Mouse (Mus musculus): Measurements from ENCODE around the gene Cnksr1.
"Not testable (repeated sequence)": the region's sequence is repeated elsewhere in the genome, so short reads cannot be mapped to it uniquely, and the experiment has no call there.

Cnksr1 gene

DNA sequence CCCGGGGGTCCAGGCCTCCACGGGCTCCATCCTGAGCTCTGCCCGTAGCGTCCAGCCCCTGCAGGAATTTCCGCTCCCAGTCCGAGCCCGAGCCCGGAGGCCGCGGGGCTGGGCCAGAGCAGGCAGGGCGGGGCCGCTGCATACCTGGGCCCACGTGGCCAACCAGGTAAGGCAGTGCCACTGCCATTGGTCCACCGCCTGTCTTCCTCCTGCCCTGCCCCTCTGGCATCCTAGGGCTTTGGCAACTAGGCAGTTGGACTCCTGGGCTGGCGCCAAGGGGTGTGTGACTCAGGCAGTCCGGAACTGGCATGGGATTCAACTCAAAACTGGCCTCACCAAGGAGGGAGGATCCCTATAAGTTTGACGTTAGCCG lies at the start of gene Cnksr1:
Gene Cnksr1, minus strand, starts transcription at position 121 of the 373 bp plus-strand sequence.
- peak; percentile 97 for DNase-seq

GRCm38 (mm10) chr4:134287575-134288025 lies 49.4 kb upstream of the Cnksr1 start, which contains the start of gene Pdik1l:
TSS of gene Pdik1l (minus strand) at chr4:134287895.
- DNase-seq, result peak; percentile 98

DNA sequence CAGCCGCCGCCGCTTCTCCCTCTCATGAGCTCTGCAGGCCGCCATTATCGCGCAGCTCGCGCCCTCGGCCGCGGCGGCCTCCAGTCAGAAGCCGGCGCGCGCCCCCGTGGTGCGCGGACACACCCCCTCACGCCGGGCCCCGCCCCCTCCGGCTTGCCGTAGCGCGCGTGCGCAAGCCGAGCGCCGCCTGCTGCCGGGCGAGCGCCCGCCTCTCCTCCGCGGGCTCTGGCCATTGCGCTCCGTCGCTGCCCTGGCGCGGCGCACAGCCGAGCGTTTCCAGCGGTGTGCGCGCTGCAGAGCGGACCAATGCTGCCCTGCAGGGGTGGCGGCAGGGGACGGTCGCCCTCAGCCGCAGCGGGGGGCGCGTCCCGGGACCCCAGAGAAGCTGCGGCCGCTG lies 49.0 kb upstream of the Cnksr1 start:
- DNase-seq, result peak; percentile 99

- DNase-seq, result no peak
These were observed 48.3 kb upstream of the Cnksr1 start for GRCm38 (mm10) chr4:134286226-134287167.

DNA sequence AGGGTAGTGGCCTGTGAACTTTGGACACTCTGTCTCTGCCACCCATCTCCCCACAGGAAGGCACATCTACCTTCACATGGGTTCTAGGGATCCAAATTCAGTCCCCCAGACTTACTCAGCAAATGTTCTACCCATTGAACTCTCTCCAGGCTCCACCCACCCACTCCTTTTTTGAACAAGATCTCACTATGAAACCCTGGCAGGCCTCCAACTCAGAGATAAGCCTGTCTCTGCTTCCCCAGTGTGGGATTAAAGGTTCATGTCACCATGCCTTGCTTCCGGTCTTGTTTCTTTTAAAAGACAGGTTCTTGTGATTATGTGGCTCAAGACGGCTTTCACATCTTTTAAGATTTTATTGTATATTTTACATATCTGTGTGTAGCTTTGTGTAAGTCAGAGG lies 46.7 kb upstream of the Cnksr1 start:
- peak; percentile 86 for DNase-seq

DNA sequence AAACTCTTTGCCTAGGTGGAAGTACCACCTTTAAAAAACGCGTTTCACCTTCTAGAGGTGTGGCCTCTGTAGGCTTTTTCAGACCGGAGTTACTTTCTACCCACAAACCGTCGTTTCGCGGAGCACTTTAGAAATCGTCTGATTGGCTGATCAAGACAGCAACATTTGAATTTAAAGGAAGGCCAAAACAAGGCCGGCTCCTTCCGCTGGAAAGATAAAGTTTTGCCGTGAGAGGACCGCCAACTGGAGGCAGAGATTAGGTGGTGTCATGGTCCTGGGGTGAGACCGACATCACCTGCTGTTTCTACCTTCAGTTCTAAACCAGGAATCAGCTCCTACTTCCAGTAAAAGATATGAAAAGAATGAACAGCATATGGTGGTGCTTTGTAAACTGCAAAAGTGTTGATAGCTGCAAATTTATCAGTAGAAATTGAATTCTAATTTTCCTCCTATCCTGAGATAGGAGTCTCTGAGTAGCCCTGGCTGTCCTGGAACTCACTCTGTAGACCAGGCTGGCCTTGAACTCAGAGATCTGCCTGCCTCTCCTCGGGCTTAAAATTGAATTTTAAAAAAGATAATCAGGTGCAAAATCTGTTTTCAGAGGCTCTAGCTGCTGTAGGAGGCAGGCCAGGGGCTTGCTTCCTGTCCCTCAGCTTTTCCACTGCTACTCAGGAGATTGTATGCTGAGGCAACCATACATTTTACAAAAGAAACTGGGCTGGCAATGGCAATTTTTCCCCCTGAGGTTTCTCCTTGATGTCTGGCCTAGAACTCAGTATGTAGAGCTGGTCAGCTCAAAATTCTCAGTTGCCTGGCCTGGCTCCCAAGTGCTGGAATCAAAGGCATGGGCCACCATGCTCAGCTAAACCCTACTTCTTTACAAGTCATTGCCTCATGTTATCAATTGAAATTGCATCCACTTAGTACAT lies 35.5 kb upstream of the Cnksr1 start:
- peak; percentile 87 for DNase-seq

DNA sequence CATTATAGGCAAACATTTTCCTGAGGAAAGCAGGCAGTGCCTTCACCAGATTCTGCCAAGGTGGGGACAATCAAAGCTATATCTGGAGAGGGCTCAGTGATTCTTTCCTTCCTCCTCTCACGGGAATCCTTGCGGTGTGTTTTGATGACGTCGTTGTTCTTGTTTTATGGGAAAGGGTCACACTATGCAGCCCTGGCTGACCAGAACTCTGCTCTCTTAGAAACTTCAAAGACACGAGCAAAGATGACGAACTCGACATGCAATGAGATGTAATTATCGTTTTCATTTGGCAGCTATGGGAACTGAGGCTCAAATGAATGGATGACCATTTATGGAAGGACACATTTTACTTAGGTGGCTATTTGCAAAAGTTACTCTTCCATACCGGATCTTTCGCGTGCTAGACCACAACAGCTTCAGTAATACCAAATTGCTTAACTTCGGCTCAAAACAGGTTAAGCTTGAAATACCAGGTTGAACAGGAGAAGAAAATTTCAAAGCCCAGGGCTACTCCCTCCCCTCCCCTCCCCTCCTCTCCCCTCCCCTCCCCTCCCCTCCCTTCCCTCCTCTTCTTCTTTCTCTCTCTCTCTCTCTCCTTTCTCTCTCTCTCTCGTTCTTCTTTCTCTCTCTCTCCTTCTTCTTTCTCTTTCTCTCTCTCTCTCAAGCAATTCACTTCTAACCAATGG lies 34.7 kb upstream of the Cnksr1 start:
- DNase-seq, result peak; percentile 59

- DNase-seq, result peak; percentile 75
These were observed 33.8 kb upstream of the Cnksr1 start for GRCm38 (mm10) chr4:134271979-134272378.

DNA sequence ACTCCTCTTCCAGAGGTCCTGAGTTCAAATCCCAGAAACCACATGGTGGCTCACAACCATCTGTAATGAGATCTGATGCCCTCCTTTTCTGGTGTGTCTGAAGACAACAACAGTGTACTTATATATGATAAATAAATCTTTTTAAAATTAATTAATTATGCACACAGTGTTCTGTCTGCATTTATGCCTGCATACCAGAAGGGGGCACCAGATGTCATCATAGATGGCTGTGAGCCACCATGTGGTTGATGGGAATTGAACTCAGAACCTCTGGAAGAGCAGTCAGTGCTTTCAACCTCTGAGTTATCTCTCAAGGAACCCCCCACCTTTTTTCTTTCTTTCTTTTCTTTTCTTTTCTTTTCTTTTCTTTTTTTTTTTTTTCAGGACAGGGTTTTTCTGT lies 31.4 kb upstream of the Cnksr1 start:
- not testable (repeated sequence) for DNase-seq

DNA sequence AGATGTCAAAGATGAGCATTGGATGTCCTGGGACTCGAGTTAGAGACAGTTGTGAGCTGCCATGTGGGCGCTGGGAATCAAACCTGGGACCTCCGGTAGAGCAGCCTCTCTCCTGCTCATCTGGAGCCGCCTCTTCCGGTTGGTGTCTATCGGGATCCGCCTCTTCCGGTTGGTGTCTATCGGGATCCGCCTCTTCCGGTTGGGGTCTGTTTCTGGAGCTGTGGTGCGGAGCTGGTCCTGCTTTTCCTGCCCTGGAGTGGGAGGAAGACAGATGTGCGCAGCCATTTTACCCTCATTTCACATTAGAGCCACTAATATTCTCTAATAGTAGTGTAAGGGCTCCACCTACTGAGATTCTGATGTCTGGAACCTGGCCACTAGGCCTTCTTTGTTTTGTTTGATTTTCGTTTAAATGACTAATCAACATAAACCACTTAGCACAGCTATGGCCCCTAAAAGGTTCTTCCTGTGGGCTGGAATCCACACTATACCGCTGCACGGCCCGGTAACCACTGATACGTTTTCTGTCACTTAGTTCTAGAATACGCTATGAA lies 30.0 kb upstream of the Cnksr1 start:
- peak; percentile 92 for DNase-seq

- DNase-seq, result peak; percentile 85
These were observed 27.8 kb upstream of the Cnksr1 start for GRCm38 (mm10) chr4:134265860-134266585.

GRCm38 (mm10) chr4:134263191-134263590 lies 25.0 kb upstream of the Cnksr1 start:
- DNase-seq, result peak; percentile 93

- no peak for DNase-seq
These were observed 20.2 kb upstream of the Cnksr1 start for GRCm38 (mm10) chr4:134258354-134258753.

DNA sequence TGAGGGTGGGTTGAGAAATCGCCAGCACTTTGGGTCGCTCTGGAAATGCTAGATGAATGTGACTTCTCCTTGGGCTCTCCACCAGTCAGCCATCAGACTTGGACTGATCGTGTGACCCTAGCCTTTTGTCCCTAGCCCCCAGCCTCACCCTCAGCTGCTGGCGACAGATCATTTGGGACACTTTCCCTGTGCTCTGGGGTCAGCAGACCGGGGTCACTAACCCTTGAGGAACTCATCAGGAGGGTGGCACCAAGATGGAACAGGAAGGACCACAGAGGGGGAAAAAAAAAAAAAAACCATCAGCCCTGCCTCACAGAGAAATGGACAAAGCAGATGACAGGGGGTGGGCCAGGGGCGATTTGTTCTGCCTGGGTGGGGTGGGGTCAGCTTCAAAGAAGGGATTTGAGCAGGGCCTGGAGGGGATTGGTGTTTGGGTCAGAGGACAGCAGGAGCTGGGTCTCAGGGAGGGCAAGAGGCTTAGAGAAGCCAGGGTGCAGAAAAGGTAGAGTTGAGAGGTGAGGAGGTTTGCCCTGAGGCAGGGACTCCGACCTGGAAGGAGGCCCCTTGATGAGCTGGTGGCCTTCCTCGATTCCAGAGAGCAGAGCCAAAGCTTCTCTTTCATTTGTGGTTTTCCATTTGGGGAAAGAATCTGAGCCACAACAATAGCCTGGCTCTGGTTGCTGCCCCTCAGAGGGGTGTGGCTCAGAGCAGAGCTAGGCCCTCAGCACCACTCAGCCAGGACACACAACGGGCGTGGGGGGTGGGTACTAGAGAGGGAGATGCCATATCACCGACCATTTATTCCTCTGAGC lies 19.2 kb upstream of the Cnksr1 start:
- DNase-seq, result peak; percentile 95

GRCm38 (mm10) chr4:134256407-134257197 lies 18.4 kb upstream of the Cnksr1 start:
- peak; percentile 96 for DNase-seq

DNA sequence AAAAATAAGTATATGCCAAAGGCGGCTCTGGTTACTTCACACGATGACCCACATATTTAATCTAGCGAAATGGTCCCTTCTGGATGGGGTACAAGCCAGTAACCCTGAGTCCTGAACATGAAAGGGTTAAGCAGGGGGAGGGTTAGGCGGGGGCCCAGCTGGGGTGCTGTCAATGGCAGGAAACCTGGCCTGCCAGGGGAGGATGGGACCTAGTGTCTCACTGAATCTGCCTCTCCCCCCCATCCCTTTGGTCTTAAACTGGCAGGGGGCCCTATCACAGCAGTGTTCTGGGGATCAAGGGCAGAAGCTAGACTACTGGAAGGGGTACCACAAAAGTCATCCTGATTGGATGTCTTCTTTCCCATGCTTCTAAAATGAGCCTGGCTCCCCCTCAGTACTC lies 17.7 kb upstream of the Cnksr1 start:
- peak; percentile 96 for DNase-seq

DNA sequence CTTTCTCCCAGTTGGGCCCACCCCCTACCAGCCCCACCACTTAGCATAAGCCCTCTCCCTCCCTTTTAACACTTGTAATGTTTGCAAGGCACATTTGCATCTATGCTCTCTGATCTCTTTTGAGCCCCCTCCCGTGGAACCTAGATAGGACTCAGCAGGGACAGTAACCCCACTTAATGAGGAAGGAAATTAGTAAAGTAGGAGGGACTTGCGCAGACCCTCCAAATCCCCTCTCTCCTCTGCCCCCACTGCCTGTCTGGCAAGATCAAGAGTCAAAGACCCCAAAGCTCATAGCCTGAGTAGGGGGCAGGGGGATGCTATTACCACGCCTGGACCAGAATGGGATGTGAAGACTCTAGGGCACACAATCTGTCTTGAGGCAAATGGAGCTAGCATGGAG lies 16.6 kb upstream of the Cnksr1 start:
- DNase-seq, result peak; percentile 74

DNA sequence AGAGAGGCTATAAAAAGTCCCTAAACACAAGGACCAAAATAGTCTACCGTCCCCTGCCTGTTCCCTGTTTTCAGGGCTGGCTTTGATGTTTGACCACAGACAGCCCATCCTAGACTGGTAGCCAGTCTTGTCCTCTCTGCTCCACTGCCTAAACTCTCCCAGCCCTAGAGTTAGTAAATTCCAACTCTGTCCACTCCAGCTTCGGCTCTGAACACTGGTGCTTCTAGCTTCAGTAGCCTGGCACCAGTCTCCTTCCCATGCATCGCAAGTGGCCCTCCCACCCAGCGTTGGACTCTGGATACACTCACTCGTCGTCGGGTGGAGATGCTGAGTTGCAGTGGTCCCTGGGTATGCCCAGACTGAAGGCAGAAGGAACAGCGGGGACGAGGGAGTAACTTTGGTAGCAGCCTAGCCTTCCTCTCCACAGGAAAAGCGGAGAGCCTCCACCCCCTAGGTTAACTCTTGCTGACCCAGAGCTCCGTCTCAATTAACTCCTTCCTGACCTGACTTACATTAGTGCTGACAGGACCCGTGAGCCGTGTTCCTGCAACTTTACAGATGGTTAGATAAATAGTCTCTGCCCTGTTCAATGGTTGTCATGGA lies 15.6 kb upstream of the Cnksr1 start, which contains the start of gene Grrp1:
Gene Grrp1, minus strand, starts transcription at position 385 of the 603 bp plus-strand sequence.
- peak; percentile 96 for DNase-seq

Data from heart, adult 11 months (tissue).